Mouse (Mus musculus): ENCODE data around the gene Nans. TPM values are rescaled to one million over a fixed set of nuclear protein-coding genes. Genes with fewer than 3 reads are reported as not detected.

Gene Nans
- polyA plus RNA-seq, 1 experiment from 2014 or later = 105 TPM

DNA sequence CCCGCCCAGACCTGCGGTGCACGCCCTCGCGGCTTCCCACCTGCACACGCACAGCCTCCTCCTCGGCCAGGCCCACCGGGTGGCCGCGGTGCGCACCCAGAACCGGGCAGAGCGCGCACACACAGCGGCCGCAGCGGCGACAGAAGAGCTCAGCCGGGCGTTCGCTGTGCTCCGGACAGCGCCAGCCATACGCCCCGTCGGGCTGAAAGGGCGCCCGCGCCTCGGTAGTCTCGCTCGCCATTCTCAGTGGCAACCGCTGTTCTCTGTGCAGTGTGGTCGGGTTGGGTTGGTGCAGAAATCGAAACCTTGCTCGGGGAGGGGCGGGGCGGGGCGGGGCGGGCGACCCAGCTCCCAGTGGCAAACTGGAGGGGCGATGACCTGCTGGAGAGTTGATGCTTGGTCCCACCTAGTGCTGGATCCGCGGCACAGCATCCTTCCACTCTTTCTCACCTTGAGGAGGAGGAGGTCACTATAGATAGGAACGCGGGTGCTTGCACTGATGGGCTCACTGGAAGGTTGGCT is 46.9 kb downstream of the Nans start, which contains the start of gene Trim14:
Gene Trim14, minus strand, starts transcription at position 302 of the 522 bp plus-strand sequence.
- ATAC-seq (ENCODE audit: insufficient number of reproducible peaks, insufficient read depth, low FRiP score, low TSS enrichment, low read depth) = no peak
- H3K36me3 ChIP-seq = no peaks in the 10 kb centered on the region
- H3K27ac ChIP-seq = no peak within 1 kb of the TSS
- peak within 1 kb of the TSS; percentile 62 for H3K9ac ChIP-seq
- H3K27me3 ChIP-seq = peaks cover 63% of the 10 kb centered on the region
- under 1% methylated on average over 44 of the region's 46 CpGs for whole genome bisulfite sequencing
- peak within 1 kb of the TSS; percentile 52 for H3K4me3 ChIP-seq
- H3K4me1 ChIP-seq = peaks cover 22% of the 10 kb centered on the region
- peak within 1 kb of the TSS; percentile 88 for H3K4me2 ChIP-seq
- no peaks in the 10 kb centered on the region for H3K9me3 ChIP-seq

DNA sequence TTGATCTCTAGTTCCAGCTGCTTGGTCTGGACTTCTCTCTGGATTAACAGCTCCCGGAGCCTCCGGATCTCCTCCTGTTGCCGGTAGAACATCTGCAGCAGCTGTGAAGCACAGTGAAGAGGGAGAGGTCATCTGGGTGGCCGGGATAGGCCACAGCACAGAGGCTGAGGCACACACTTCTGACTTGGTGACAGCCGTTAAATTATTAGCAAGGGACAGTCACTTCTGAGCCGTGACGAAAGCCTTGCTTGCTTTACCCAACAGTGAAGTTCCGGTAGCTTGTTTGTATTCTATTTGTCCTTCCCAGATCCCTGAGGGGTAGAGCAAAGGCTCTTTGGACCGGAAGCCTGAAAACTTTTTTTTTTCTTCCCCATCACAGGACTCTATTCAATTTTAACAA is 50.1 kb downstream of the Nans start:
- Histone ChIP-seq H3K27ac (no peak overlapping the region), H3K27me3 (peaks cover 48% of the 10 kb centered on the region), H3K9me3 (no peaks in the 10 kb centered on the region), H3K4me1 (peaks cover 19% of the 10 kb centered on the region), H3K9ac (no peak overlapping the region), H3K4me3 (no peak overlapping the region), H3K36me3 (no peaks in the 10 kb centered on the region), H3K4me2 (no peak overlapping the region)
- WGBS = 54% methylated on average over 9 of the region's 9 CpGs
- ATAC-seq (ENCODE audit: insufficient number of reproducible peaks, insufficient read depth, low FRiP score, low TSS enrichment, low read depth) = no peak

DNA sequence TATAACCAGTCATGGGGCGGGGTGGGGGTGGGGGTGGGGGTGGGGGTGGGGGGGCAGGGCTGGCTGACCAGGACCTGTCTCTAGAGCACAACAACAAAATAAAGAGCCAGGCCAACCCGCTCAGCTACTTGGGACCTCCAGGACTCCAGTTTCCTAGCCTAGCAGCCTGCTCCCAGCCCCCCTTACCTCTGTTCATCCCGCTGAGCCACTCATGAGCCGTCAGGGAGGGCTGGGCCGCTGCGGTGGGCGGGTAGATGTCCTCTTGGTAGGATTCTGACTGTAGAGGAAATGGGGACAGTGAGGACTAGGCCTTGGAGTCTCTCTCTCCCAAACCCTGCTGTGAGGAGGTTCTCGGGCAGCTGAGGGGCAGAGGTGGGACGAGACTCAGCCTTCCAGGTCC is 52.7 kb downstream of the Nans start:
- H3K27me3 ChIP-seq = peaks cover 27% of the 10 kb centered on the region
- 50% methylated on average over 9 of the region's 9 CpGs for WGBS
- H3K4me2 ChIP-seq = no peak overlapping the region
- no peaks in the 10 kb centered on the region for H3K36me3 ChIP-seq
- H3K27ac ChIP-seq = no peak overlapping the region
- H3K9me3 ChIP-seq = no peaks in the 10 kb centered on the region
- H3K4me1 ChIP-seq = peaks cover 4% of the 10 kb centered on the region; the same call in 1 of the 2 replicates
- no peak overlapping the region for H3K9ac ChIP-seq
- no peak overlapping the region for H3K4me3 ChIP-seq
- ATAC-seq (ENCODE audit: insufficient number of reproducible peaks, insufficient read depth, low FRiP score, low TSS enrichment, low read depth) = no peak

DNA sequence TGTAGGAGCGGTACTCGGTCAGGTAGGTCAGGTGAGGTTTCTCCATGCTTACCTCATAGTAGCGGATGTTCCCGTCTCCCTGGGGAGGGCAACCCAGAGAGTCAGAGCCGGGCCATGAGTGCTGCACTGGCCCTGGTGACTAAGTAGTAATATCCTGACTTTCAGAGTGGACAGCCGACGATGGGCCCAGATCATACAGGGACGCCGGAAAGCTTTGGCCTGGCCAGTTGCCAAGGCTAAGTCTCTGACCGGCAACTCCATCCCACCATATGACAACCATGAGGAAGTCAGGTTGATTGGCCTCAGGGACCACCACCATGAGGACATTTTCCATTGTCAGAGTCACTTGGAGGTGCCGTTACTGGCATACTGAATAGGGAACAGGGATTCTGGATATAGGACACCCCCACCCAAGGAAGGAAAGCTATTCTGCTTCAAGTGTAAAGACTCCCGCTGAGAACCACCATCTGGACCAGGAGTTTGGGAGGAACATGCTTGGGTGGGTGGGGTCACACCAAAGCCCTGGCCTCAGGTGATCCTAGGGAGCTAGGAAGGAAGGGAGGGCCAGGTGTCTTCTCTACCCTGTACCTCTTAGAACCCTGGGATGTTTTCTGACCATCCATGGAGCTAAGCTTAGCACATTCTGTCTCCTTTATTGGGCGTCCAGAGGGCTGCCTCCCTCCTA is 54.5 kb downstream of the Nans start:
- H3K4me2 ChIP-seq = no peak overlapping the region
- WGBS = 89% methylated on average over 13 of the region's 13 CpGs
- H3K27me3 ChIP-seq = peaks cover 10% of the 10 kb centered on the region; the same call in 1 of the 2 replicates
- H3K36me3 ChIP-seq = no peaks in the 10 kb centered on the region
- peaks cover 9% of the 10 kb centered on the region; the same call in 1 of the 2 replicates for H3K4me1 ChIP-seq
- H3K4me3 ChIP-seq = no peak overlapping the region
- H3K27ac ChIP-seq = no peak overlapping the region
- ATAC-seq (ENCODE audit: insufficient number of reproducible peaks, insufficient read depth, low FRiP score, low TSS enrichment, low read depth) = no peak
- no peak overlapping the region for H3K9ac ChIP-seq
- no peaks in the 10 kb centered on the region for H3K9me3 ChIP-seq

DNA sequence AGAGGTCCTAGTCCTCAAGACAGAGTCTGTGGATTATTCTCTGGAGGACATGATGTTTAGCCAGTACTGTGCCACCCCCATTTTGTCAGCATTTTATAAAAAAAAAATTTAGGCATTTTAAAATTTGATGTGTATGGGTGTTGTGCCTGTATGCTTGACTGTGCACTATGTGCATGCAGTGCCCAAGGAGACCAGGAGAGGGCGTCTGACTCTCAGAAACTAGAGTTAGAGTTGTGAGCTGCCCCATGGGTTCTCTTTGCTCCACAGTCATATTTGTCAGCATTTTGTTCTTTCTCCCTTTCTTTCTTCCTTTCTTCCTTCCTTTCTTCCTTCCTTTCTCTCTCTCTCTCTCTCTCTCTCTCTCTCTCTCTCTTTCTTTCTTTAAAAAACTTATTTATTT is 55.3 kb downstream of the Nans start:
- Histone ChIP-seq H3K4me1 (peaks cover 5% of the 10 kb centered on the region; the same call in 1 of the 2 replicates), H3K27me3 (peaks cover 9% of the 10 kb centered on the region; the same call in 1 of the 2 replicates), H3K4me2 (no peak overlapping the region), H3K9ac (no peak overlapping the region), H3K36me3 (no peaks in the 10 kb centered on the region), H3K9me3 (no peaks in the 10 kb centered on the region), H3K27ac (no peak overlapping the region), H3K4me3 (no peak overlapping the region)
- ATAC-seq (ENCODE audit: insufficient number of reproducible peaks, insufficient read depth, low FRiP score, low TSS enrichment, low read depth) = no peak
- WGBS = 14% methylated on average over 1 of the region's 1 CpGs

DNA sequence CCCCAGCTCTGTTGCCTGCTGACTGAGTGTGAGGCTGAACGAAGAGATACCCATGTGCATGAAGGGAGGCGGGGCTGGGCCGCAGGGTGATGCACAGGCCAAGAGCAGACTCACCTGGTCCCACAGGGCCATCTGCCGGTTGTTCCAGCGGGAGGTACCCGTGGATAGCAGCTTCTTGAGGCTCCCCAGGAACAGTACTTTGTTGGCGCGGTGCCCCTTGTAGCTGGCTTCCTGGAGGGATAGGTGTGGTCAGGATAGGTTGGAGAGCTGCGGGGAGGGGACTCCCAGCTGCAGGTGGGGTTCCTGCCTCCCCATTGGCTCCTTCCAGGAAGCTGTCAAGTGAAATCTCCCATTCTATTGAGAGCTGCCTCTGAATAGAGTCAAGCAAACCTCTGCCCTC is 56.5 kb downstream of the Nans start:
- no peak for ATAC-seq (ENCODE audit: insufficient number of reproducible peaks, insufficient read depth, low FRiP score, low TSS enrichment, low read depth)
- 6% methylated on average over 9 of the region's 9 CpGs for WGBS
- Histone ChIP-seq H3K4me2 (no peak overlapping the region), H3K4me3 (no peak overlapping the region), H3K9me3 (no peaks in the 10 kb centered on the region), H3K9ac (no peak overlapping the region), H3K36me3 (no peaks in the 10 kb centered on the region), H3K27me3 (peaks cover 5% of the 10 kb centered on the region; the same call in 1 of the 2 replicates), H3K4me1 (peaks cover 5% of the 10 kb centered on the region; the same call in 1 of the 2 replicates), H3K27ac (no peak overlapping the region; the same call in 1 of the 2 replicates)

DNA sequence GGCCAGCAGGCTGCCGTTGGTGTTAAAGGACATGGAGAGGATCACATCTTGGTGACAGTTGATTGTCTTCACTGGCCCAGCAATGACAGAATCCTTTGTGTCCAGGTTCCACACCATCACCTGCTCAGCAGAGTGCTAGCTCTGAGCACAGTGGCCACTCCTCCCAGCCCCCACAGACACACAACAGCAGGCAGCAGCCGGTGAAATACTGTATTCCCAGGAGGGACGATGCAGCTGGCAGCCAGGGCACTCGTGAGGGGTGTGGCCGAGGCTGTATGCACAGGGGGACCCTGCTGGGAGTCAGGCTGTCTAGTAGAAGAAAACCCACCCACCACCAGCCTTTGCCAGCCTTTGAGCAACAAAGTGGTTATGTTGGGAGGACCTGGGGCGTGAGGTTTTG is 57.7 kb downstream of the Nans start:
- Histone ChIP-seq H3K27me3 (peaks cover 5% of the 10 kb centered on the region; the same call in 1 of the 2 replicates), H3K36me3 (no peaks in the 10 kb centered on the region), H3K9ac (no peak overlapping the region), H3K9me3 (no peaks in the 10 kb centered on the region), H3K4me3 (no peak overlapping the region), H3K4me2 (no peak overlapping the region), H3K27ac (no peak overlapping the region), H3K4me1 (peaks cover 5% of the 10 kb centered on the region; the same call in 1 of the 2 replicates)
- ATAC-seq (ENCODE audit: insufficient number of reproducible peaks, insufficient read depth, low FRiP score, low TSS enrichment, low read depth) = no peak
- WGBS = 41% methylated on average over 6 of the region's 6 CpGs

DNA sequence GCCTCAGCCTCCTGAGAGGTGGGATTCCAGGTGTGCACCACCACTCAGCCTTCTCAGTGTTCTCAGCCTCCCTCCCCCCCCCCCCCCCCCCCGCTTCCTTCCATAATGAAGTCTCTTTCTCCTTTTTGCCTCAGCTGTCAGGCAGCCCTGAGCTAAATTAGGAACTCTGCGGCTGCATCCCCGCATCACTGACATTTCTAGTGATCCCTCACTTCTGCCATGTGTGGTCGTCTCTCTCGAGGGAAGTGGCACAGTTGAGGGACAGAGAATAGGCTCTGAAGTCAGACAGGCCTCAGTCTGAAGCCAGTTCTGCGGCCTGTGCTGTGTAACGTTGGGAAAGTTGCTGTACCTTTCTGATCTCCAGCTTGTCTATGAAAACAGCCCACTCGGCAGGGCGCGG is 60.9 kb downstream of the Nans start:
- H3K4me2 ChIP-seq = no peak overlapping the region
- ATAC-seq (ENCODE audit: insufficient number of reproducible peaks, insufficient read depth, low FRiP score, low TSS enrichment, low read depth) = no peak
- WGBS = 68% methylated on average over 9 of the region's 10 CpGs
- H3K27me3 ChIP-seq = peaks cover 5% of the 10 kb centered on the region; the same call in 1 of the 2 replicates
- no peak overlapping the region for H3K27ac ChIP-seq
- H3K36me3 ChIP-seq = no peaks in the 10 kb centered on the region
- H3K9ac ChIP-seq = no peak overlapping the region
- H3K9me3 ChIP-seq = no peaks in the 10 kb centered on the region
- H3K4me1 ChIP-seq = peaks cover 5% of the 10 kb centered on the region; the same call in 1 of the 2 replicates
- H3K4me3 ChIP-seq = no peak overlapping the region

DNA sequence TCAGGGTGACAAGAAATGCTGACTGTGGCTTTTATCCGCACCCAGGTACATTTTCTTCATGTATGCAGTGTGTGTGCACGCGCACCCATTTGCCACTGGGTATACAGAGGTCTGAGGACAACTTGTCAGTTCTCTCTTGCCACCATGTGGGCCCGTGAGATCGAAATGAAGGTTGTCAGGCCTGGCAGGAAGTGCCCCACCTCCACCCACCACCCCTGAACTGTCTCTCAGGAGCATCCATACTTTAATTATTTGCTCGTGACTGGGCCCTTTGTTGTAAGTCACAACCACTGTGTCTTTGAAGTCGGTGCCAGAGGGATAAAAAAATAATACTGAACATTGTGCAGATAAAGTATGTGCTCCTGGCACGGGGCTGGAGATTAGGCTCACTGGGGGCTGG is 61.4 kb downstream of the Nans start:
- 42% methylated on average over 8 of the region's 8 CpGs for WGBS

More for the DNA sequence above, 61.4 kb downstream of the Nans start:
- no peak overlapping the region for H3K4me3 ChIP-seq
- peaks cover 5% of the 10 kb centered on the region; the same call in 1 of the 2 replicates for H3K4me1 ChIP-seq
- H3K4me2 ChIP-seq = no peak overlapping the region
- H3K27me3 ChIP-seq = peaks cover 2% of the 10 kb centered on the region; the same call in 1 of the 2 replicates
- no peaks in the 10 kb centered on the region for H3K36me3 ChIP-seq
- H3K9me3 ChIP-seq = no peaks in the 10 kb centered on the region
- H3K27ac ChIP-seq = no peak overlapping the region
- no peak for ATAC-seq (ENCODE audit: insufficient number of reproducible peaks, insufficient read depth, low FRiP score, low TSS enrichment, low read depth)
- no peak overlapping the region for H3K9ac ChIP-seq

Other genes starting within 250 kb of the Nans start
- 0.81 and 0.91 TPM in 2 replicates for gene Foxe1, start 145.6 kb upstream of the Nans start, polyA plus RNA-seq (2015; fragmentation: Nextera tagmentation; extraction: Ambion mirVana)
- 8.3 and 9.3 TPM in 2 replicates for gene Trmo, start 99.8 kb upstream of the Nans start, polyA plus RNA-seq (2015; fragmentation: Nextera tagmentation; extraction: Ambion mirVana)
- gene Hemgn, start 75.7 kb upstream of the Nans start, polyA plus RNA-seq (2015; fragmentation: Nextera tagmentation; extraction: Ambion mirVana) = 0.87 and 4.4 TPM in 2 replicates
- gene Anp32b, start 38.3 kb upstream of the Nans start, polyA plus RNA-seq (2015; fragmentation: Nextera tagmentation; extraction: Ambion mirVana) = 313 and 339 TPM in 2 replicates
- 1.9 and 2.3 TPM in 2 replicates for gene Trim14, start 46.9 kb downstream of the Nans start, polyA plus RNA-seq (2015; fragmentation: Nextera tagmentation; extraction: Ambion mirVana)
- 2.7 and 3.3 TPM in 2 replicates for gene Coro2a, start 113.0 kb downstream of the Nans start, polyA plus RNA-seq (2015; fragmentation: Nextera tagmentation; extraction: Ambion mirVana)
- 2.0 and 2.8 TPM in 2 replicates for gene Tbc1d2, start 161.0 kb downstream of the Nans start, polyA plus RNA-seq (2015; fragmentation: Nextera tagmentation; extraction: Ambion mirVana)